Mouse (Mus musculus) intestine, embryonic 16.5 days (tissue): ENCODE results near the gene Bcl9l. TPM values are rescaled to one million over a fixed set of nuclear protein-coding genes. Genes with fewer than 3 reads are reported as not detected.

Experiments used
- ATAC-seq: fragments of 200-750 bp; cut with Nextera tagmentation; 2 replicates; pipeline ENCODE4 v1.8.0; 2017; ENCODE audit warnings: moderate TSS enrichment, moderate library complexity
- H3K27ac ChIP-seq: fragments of 300-500 bp; sonication (generic); 2 replicates; pipeline ENCODE4 v1.5.1; 2014; ENCODE audit warnings: mild to moderate bottlenecking, low read length
- H3K27me3 ChIP-seq: fragments of 300-500 bp; sonication (generic); replicated peaks from 2 replicates; pipeline ENCODE4 v1.6.1; 2014; ENCODE audit warnings: low read length, control low read depth, mixed read lengths; ENCODE audit not compliant: control insufficient read depth, insufficient read depth
- H3K36me3 ChIP-seq: fragments of 300-500 bp; sonication (generic); 2 replicates; pipeline ENCODE4 v1.6.1; 2014; ENCODE audit warnings: low read length, control low read depth; ENCODE audit not compliant: control insufficient read depth, insufficient read depth
- H3K4me1 ChIP-seq: fragments of 300-500 bp; sonication (generic); 2 replicates; pipeline ENCODE4 v1.6.1; 2014; ENCODE audit warnings: low read length, control low read depth, mixed read lengths; ENCODE audit not compliant: control insufficient read depth, insufficient read depth
- H3K4me2 ChIP-seq: fragments of 300-500 bp; sonication (generic); 2 replicates; pipeline ENCODE4 v1.6.1; 2014; ENCODE audit warnings: low read depth, low read length, control low read depth
- H3K4me3 ChIP-seq: fragments of 300-500 bp; sonication (generic); 2 replicates; pipeline ENCODE4 v1.5.1; 2014; ENCODE audit warnings: mild to moderate bottlenecking, low read length
- H3K9ac ChIP-seq: fragments of 300-500 bp; sonication (generic); 2 replicates; pipeline ENCODE4 v1.6.1; 2014; ENCODE audit warnings: low read depth, low read length
- H3K9me3 ChIP-seq: fragments of 300-500 bp; sonication (generic); 2 replicates; pipeline ENCODE4 v1.6.1; 2016; ENCODE audit warnings: low read length, control low read depth; ENCODE audit not compliant: control insufficient read depth
- WGBS: fragments of 180-500 bp; shearing (Covaris S2); extraction: QIAGEN DNeasy Blood & Tissue Kit; methylation state at CpG from one replicate; pipeline ENCODE4 v1.1.7; 2014; 5-methylcytosine and 5-hydroxymethylcytosine counted together
- polyA plus RNA-seq: library from polyadenylated mRNA; unstranded; fragments of >200 nt; fragmentation: Nextera tagmentation; extraction: Ambion mirVana; gene quantifications from 2 replicates; pipeline ENCODE4 v1.2.1, GENCODE M21; 2015

Bcl9l gene
- polyA plus RNA-seq, 1 experiment from 2014 or later: 5.1 TPM

DNA sequence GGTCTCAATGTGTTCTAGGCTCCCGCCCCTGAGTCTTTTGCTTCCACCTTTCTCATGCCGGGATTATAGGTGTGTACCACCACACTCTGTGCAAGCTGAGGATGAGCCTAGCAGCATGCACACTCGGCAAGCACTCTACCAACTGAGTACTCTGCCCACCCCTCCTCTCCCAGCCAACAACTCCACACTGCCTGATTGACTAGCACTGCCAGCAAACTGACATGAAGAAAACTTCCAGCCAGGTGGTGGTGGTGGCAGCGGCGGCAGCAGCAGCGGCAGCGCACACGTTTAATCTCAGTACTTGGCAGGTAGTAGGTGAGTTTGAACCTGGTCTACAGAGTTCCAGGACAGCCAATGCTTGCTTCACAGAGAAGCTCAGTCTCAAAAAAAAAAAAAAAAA, 43.0 kb downstream of the Bcl9l start:
- Histone ChIP-seq H3K4me3 (no peak overlapping the region), H3K27ac (no peak overlapping the region), H3K9ac (no peak overlapping the region), H3K36me3 (no peaks in the 10 kb centered on the region), H3K4me2 (no peak overlapping the region), H3K4me1 (no peaks in the 10 kb centered on the region), H3K27me3 (no peaks in the 10 kb centered on the region), H3K9me3 (no peaks in the 10 kb centered on the region)
- no peak for ATAC-seq
- WGBS: 86% methylated on average over 8 of the region's 8 CpGs

GRCm38 (mm10) chr9:44526337-44527112, 43.9 kb downstream of the Bcl9l start:
- Histone ChIP-seq H3K4me3 (no peak overlapping the region), H3K4me1 (no peaks in the 10 kb centered on the region), H3K36me3 (no peaks in the 10 kb centered on the region), H3K27me3 (no peaks in the 10 kb centered on the region), H3K9me3 (no peaks in the 10 kb centered on the region), H3K4me2 (no peak overlapping the region), H3K27ac (no peak overlapping the region), H3K9ac (no peak overlapping the region)
- WGBS: 60% methylated on average over 9 of the region's 9 CpGs
- ATAC-seq: no peak

DNA sequence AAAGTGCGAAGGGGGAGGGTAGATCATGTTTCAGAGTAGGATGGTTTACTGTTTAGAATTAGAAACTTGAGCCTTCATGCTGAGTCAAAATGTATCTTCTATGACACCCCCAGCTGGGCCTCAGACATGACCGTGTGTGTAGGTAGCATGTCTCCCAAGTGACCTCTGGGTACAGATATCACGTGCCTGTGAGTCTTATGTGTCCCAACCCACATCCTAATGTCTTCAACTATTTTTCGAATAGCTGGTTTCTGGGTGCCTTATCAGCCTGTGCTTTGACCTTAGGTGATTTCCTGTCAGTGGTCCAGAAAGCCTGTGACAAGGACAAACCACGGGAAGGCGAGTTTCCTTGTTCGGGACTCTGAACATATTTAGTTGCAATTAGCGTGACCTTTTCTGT, 45.7 kb downstream of the Bcl9l start:
- H3K9me3 ChIP-seq: no peaks in the 10 kb centered on the region
- no peak overlapping the region for H3K9ac ChIP-seq
- H3K36me3 ChIP-seq: no peaks in the 10 kb centered on the region
- H3K27me3 ChIP-seq: no peaks in the 10 kb centered on the region
- no peak overlapping the region for H3K4me2 ChIP-seq
- no peak overlapping the region for H3K4me3 ChIP-seq
- WGBS: 69% methylated on average over 8 of the region's 8 CpGs
- ATAC-seq: no peak
- no peaks in the 10 kb centered on the region for H3K4me1 ChIP-seq
- H3K27ac ChIP-seq: no peak overlapping the region

- ATAC-seq: no peak
- no peaks in the 10 kb centered on the region for H3K9me3 ChIP-seq
- no peak overlapping the region for H3K4me2 ChIP-seq
- no peak overlapping the region for H3K27ac ChIP-seq
- no peaks in the 10 kb centered on the region for H3K27me3 ChIP-seq
- no peaks in the 10 kb centered on the region for H3K4me1 ChIP-seq
- H3K36me3 ChIP-seq: no peaks in the 10 kb centered on the region
- 74% methylated on average over 6 of the region's 6 CpGs for WGBS
- H3K4me3 ChIP-seq: no peak overlapping the region
- no peak overlapping the region for H3K9ac ChIP-seq
These were observed 50.5 kb downstream of the Bcl9l start for GRCm38 (mm10) chr9:44532991-44533580.

DNA sequence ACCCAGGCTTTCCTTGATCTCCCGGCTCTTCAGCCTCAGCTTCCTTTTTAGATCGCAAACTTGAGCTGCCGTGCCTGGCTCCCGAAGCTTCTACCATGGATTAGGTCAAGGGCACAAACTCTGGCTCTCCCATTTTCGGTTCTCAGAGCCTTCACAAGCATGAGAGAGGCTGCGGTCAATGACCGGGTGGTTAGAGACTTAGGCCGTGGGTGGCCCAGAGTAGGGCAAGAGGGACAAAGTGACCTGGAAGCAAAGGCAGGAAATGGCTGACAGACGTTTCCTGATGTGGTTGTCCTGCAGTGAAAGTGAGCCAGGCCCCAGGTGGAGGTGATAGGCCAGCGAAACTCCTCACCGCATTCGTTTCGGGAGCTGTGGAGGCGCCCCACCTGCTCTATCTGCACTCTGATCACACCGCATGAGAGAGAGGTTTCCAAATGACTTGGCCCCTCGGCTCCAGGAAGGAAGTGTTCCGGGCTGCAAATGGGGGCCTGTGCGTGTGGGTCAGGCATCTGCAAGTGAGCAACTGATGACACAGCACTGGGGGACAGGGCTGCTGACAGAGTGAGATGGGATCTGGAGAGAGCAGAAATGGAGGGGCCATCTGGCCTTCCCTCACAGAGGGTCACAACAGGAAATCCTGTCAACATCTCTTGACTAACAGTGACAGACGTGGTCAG, 55.1 kb downstream of the Bcl9l start:
- H3K27me3 ChIP-seq: no peaks in the 10 kb centered on the region
- 63% methylated on average over 19 of the region's 19 CpGs for WGBS
- no peaks in the 10 kb centered on the region for H3K9me3 ChIP-seq
- no peaks in the 10 kb centered on the region for H3K4me1 ChIP-seq
- ATAC-seq: no peak
- H3K9ac ChIP-seq: no peak overlapping the region
- H3K36me3 ChIP-seq: no peaks in the 10 kb centered on the region
- no peak overlapping the region for H3K27ac ChIP-seq
- no peak overlapping the region for H3K4me2 ChIP-seq
- no peak overlapping the region for H3K4me3 ChIP-seq

GRCm38 (mm10) chr9:44539816-44540421, 57.3 kb downstream of the Bcl9l start:
- no peak for ATAC-seq
- Histone ChIP-seq H3K4me1 (no peaks in the 10 kb centered on the region), H3K36me3 (no peaks in the 10 kb centered on the region), H3K4me2 (no peak overlapping the region), H3K27me3 (no peaks in the 10 kb centered on the region), H3K27ac (no peak overlapping the region), H3K4me3 (no peak overlapping the region), H3K9me3 (no peaks in the 10 kb centered on the region), H3K9ac (no peak overlapping the region)
- 73% methylated on average over 2 of the region's 2 CpGs for WGBS

DNA sequence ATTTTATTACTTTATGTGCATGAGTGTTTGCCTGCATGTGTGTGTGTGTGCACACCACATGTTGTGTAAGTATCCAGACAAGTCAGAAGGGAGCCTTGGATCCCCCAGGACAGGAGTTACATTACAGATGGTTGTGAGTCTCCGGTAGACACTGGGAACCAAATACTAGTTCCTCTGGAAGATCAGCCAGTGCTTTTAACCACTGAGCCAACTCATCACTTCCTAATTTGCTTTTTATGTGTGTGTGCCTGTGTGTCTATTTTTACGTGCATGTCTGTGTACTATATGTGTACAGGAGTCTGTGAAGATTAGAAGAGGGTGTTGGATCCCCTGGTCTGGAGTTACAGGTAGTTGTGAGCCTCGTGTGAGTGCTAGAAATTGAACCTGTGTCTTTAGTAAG, 58.1 kb downstream of the Bcl9l start:
- 80% methylated on average over 3 of the region's 3 CpGs for WGBS
- H3K4me3 ChIP-seq: no peak overlapping the region
- no peaks in the 10 kb centered on the region for H3K27me3 ChIP-seq
- no peaks in the 10 kb centered on the region for H3K36me3 ChIP-seq
- H3K4me1 ChIP-seq: no peaks in the 10 kb centered on the region
- H3K9me3 ChIP-seq: no peaks in the 10 kb centered on the region
- H3K9ac ChIP-seq: no peak overlapping the region
- ATAC-seq: no peak
- no peak overlapping the region for H3K4me2 ChIP-seq
- H3K27ac ChIP-seq: no peak overlapping the region

DNA sequence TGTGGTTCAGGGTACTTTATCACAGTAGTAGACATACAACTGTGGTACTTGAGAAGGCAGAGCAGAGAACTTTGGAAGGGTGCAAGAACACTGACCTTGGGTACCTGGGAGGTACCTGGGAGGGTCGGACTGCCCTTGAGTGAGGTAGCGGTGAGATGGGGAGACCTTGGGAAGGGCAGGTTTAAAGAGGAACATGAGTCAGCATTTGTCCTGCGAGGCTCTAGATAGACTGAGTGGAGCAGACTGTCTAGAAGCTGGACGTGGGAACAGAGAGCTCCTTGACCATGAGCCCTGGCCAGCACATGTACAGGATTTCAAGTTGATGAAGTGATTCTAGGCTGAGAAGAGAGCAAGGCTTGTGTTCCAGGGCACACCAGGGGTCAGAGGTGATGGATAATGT, 59.7 kb downstream of the Bcl9l start:
- Histone ChIP-seq H3K27ac (no peak overlapping the region), H3K4me2 (no peak overlapping the region), H3K9ac (no peak overlapping the region), H3K27me3 (no peaks in the 10 kb centered on the region), H3K4me1 (no peaks in the 10 kb centered on the region), H3K4me3 (no peak overlapping the region), H3K9me3 (no peaks in the 10 kb centered on the region), H3K36me3 (no peaks in the 10 kb centered on the region)
- WGBS: 76% methylated on average over 4 of the region's 4 CpGs
- ATAC-seq: no peak

DNA sequence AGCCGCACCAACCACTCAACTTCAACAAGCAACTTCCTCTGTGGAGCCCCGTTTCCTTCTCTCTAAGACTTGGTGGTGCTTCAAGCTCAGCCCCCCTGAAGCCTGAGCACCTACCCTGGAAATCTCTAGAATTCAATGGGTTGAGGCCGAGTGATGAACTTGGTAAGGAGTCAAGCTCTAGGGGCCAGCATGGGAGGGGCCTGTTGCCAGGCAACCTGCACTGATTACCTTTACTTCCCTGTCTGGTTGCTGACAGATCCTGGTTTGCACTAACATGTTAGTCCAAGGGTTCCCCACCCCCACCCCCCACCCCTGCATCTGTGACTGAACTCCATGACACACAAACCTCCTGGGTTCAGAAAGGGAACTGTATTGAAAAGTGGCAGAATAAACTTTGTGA, 62.4 kb downstream of the Bcl9l start:
- Histone ChIP-seq H3K4me1 (no peaks in the 10 kb centered on the region), H3K27ac (no peak overlapping the region), H3K4me2 (no peak overlapping the region), H3K27me3 (no peaks in the 10 kb centered on the region), H3K4me3 (no peak overlapping the region), H3K36me3 (no peaks in the 10 kb centered on the region), H3K9ac (no peak overlapping the region), H3K9me3 (no peaks in the 10 kb centered on the region)
- WGBS: 79% methylated on average over 3 of the region's 3 CpGs
- ATAC-seq: no peak
